Mouse (Mus musculus): ENCODE measurements around the gene Bnc2. TPM values are rescaled to one million over a fixed set of nuclear protein-coding genes. Genes with fewer than 3 reads are reported as not detected.

Bnc2 gene
- polyA plus RNA-seq, 1 experiment: not detected

GRCm38 (mm10) chr4:84498469-84498868, 176.6 kb downstream of the Bnc2 start:
- Histone ChIP-seq H3K9me3 (ENCODE audit: control insufficient read depth, low read length) (no peaks in the 10 kb centered on the region), H3K36me3 (ENCODE audit: control insufficient read depth) (no peaks in the 10 kb centered on the region), H3K27me3 (ENCODE audit: control insufficient read depth) (no peaks in the 10 kb centered on the region), H3K4me3 (replicated peaks) (no peak overlapping the region), H3K4me1 (ENCODE audit: control insufficient read depth) (no peaks in the 10 kb centered on the region)
- TF ChIP-seq TAL1 (IDR thresholded peaks at IDR 0.05; ENCODE audit: low read length) (no peak), GATA1 (IDR thresholded peaks at IDR 0.05; ENCODE audit: low read length) (no peak)

DNA sequence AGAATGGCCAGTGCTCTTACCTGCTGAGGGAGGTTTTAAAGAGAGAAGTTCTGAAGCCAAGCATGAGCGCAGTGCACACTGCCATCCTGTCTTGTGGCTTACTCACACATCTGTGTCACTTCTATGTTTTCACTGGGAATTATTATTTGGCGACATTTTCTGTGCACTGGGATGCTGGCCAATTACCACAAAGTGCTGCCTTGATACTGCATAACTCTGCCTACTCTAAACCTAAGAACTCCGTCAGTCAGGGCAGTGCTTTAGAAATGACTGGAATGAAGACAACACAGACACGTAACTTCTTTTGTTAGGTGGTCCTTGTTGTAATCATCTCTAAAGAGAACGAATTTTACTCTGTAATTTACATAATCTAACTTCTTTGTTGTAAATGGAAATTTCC, 186.8 kb downstream of the Bnc2 start:
- H3K4me1 ChIP-seq (ENCODE audit: control insufficient read depth): no peaks in the 10 kb centered on the region
- TF ChIP-seq TAL1 (IDR thresholded peaks at IDR 0.05; ENCODE audit: low read length) (no peak), GATA1 (IDR thresholded peaks at IDR 0.05; ENCODE audit: low read length) (no peak)
- H3K4me3 ChIP-seq (replicated peaks): no peak overlapping the region
- H3K36me3 ChIP-seq (ENCODE audit: control insufficient read depth): no peaks in the 10 kb centered on the region
- no peaks in the 10 kb centered on the region for H3K9me3 ChIP-seq (ENCODE audit: control insufficient read depth, low read length)
- no peaks in the 10 kb centered on the region for H3K27me3 ChIP-seq (ENCODE audit: control insufficient read depth)

- Histone ChIP-seq H3K27me3 (ENCODE audit: control insufficient read depth) (no peaks in the 10 kb centered on the region), H3K4me3 (replicated peaks) (no peak overlapping the region), H3K9me3 (ENCODE audit: control insufficient read depth, low read length) (no peaks in the 10 kb centered on the region), H3K4me1 (ENCODE audit: control insufficient read depth) (no peaks in the 10 kb centered on the region), H3K36me3 (ENCODE audit: control insufficient read depth) (no peaks in the 10 kb centered on the region)
- no peak for TF ChIP-seq GATA1 (IDR thresholded peaks at IDR 0.05; ENCODE audit: low read length)
Measured at GRCm38 (mm10) chr4:84482680-84483079, 192.4 kb downstream of the Bnc2 start.

GRCm38 (mm10) chr4:84472643-84473042, 202.4 kb downstream of the Bnc2 start:
- Histone ChIP-seq H3K9me3 (ENCODE audit: control insufficient read depth, low read length) (no peaks in the 10 kb centered on the region), H3K27me3 (ENCODE audit: control insufficient read depth) (no peaks in the 10 kb centered on the region), H3K36me3 (ENCODE audit: control insufficient read depth) (no peaks in the 10 kb centered on the region), H3K4me3 (replicated peaks) (no peak overlapping the region), H3K4me1 (ENCODE audit: control insufficient read depth) (no peaks in the 10 kb centered on the region)
- no peak for TF ChIP-seq TAL1 (IDR thresholded peaks at IDR 0.05; ENCODE audit: low read length)
- TF ChIP-seq GATA1 (IDR thresholded peaks at IDR 0.05; ENCODE audit: low read length): no peak

GRCm38 (mm10) chr4:84470106-84470885, 204.8 kb downstream of the Bnc2 start:
- TF ChIP-seq GATA1 (IDR thresholded peaks at IDR 0.05; ENCODE audit: low read length) (no peak), TAL1 (IDR thresholded peaks at IDR 0.05; ENCODE audit: low read length) (no peak)
- Histone ChIP-seq H3K36me3 (ENCODE audit: control insufficient read depth) (no peaks in the 10 kb centered on the region), H3K27me3 (ENCODE audit: control insufficient read depth) (no peaks in the 10 kb centered on the region), H3K4me3 (replicated peaks) (no peak overlapping the region), H3K4me1 (ENCODE audit: control insufficient read depth) (no peaks in the 10 kb centered on the region), H3K9me3 (ENCODE audit: control insufficient read depth, low read length) (no peaks in the 10 kb centered on the region)

GRCm38 (mm10) chr4:84469400-84469799, 205.7 kb downstream of the Bnc2 start:
- Histone ChIP-seq H3K4me3 (replicated peaks) (no peak overlapping the region), H3K36me3 (ENCODE audit: control insufficient read depth) (no peaks in the 10 kb centered on the region), H3K27me3 (ENCODE audit: control insufficient read depth) (no peaks in the 10 kb centered on the region), H3K9me3 (ENCODE audit: control insufficient read depth, low read length) (no peaks in the 10 kb centered on the region), H3K4me1 (ENCODE audit: control insufficient read depth) (no peaks in the 10 kb centered on the region)
- TF ChIP-seq TAL1 (IDR thresholded peaks at IDR 0.05; ENCODE audit: low read length) (no peak), GATA1 (IDR thresholded peaks at IDR 0.05; ENCODE audit: low read length) (no peak)

DNA sequence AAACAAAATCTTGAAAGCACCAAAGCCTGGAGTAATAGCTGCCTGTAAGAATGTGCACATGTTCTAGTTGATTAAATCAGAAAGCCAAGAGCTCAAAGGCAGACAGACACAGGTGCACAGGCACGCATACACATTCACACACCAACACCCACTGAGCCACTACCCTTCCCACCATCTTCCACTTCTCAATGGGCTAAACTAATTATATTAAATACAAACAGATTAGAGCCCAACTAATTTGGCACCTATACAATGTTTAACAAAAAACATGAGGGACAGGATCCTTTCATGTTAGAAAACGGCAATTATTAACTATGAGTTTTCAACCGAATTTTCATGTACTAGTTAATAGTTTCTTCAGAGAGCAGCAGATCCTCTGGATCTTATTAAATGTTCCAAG, 207.4 kb downstream of the Bnc2 start:
- H3K4me3 ChIP-seq (replicated peaks): no peak overlapping the region
- no peaks in the 10 kb centered on the region for H3K4me1 ChIP-seq (ENCODE audit: control insufficient read depth)
- TF ChIP-seq TAL1 (IDR thresholded peaks at IDR 0.05; ENCODE audit: low read length) (no peak), GATA1 (IDR thresholded peaks at IDR 0.05; ENCODE audit: low read length) (no peak)
- H3K9me3 ChIP-seq (ENCODE audit: control insufficient read depth, low read length): no peaks in the 10 kb centered on the region
- H3K36me3 ChIP-seq (ENCODE audit: control insufficient read depth): no peaks in the 10 kb centered on the region
- no peaks in the 10 kb centered on the region for H3K27me3 ChIP-seq (ENCODE audit: control insufficient read depth)

DNA sequence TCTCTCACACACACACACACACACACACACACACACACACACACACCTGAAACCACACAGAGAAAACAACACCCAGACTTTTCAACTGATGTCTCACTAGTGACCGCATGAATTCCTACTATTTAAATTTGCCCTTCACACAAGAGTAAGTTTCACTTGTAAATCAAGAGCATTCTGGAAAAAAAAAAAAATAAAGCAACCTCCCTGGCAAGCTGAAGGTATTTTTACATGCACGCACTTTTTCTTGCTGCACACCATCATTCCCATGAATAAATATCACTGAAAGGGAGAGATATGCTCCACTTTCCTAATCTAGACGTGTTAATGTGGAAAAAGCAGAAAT, 216.9 kb downstream of the Bnc2 start:
- Histone ChIP-seq H3K36me3 (ENCODE audit: control insufficient read depth) (no peaks in the 10 kb centered on the region), H3K4me3 (replicated peaks) (no peak overlapping the region), H3K4me1 (ENCODE audit: control insufficient read depth) (no peaks in the 10 kb centered on the region), H3K9me3 (ENCODE audit: control insufficient read depth, low read length) (no peaks in the 10 kb centered on the region), H3K27me3 (ENCODE audit: control insufficient read depth) (no peaks in the 10 kb centered on the region)
- TF ChIP-seq TAL1 (IDR thresholded peaks at IDR 0.05; ENCODE audit: low read length) (no peak), GATA1 (IDR thresholded peaks at IDR 0.05; ENCODE audit: low read length) (no peak)

- H3K4me3 ChIP-seq (replicated peaks): no peak overlapping the region
- H3K4me1 ChIP-seq (ENCODE audit: control insufficient read depth): no peaks in the 10 kb centered on the region
Measured at GRCm38 (mm10) chr4:84457512-84458217, 217.4 kb downstream of the Bnc2 start.

More at GRCm38 (mm10) chr4:84457512-84458217, 217.4 kb downstream of the Bnc2 start:
- no peaks in the 10 kb centered on the region for H3K36me3 ChIP-seq (ENCODE audit: control insufficient read depth)
- H3K27me3 ChIP-seq (ENCODE audit: control insufficient read depth): no peaks in the 10 kb centered on the region
- H3K9me3 ChIP-seq (ENCODE audit: control insufficient read depth, low read length): no peaks in the 10 kb centered on the region
- TF ChIP-seq GATA1 (IDR thresholded peaks at IDR 0.05; ENCODE audit: low read length) (no peak), TAL1 (IDR thresholded peaks at IDR 0.05; ENCODE audit: low read length) (no peak)

Measured in erythroblast, embryonic 14.5 days (primary cell).